Mouse (Mus musculus) kidney, embryonic 16.5 days (tissue): ENCODE results near the gene Fxyd2. TPM values are rescaled to one million over a fixed set of nuclear protein-coding genes. Genes with fewer than 3 reads are reported as not detected.

Experiments used
- ATAC-seq: fragments of 200-750 bp; cut with Nextera tagmentation; 2 replicates; pipeline ENCODE4 v1.8.0; 2017; ENCODE audit warnings: moderate TSS enrichment; ENCODE audit not compliant: low FRiP score, low TSS enrichment
- H3K27ac ChIP-seq: fragments of 300-500 bp; sonication (generic); 2 replicates; pipeline ENCODE4 v1.5.1; 2014; ENCODE audit warnings: low read length
- H3K27me3 ChIP-seq: fragments of 300-500 bp; sonication (generic); 2 replicates; pipeline ENCODE4 v1.6.1; 2014; ENCODE audit warnings: low read length, control low read depth, mixed read lengths; ENCODE audit not compliant: insufficient read depth
- H3K36me3 ChIP-seq: fragments of 300-500 bp; sonication (generic); 2 replicates; pipeline ENCODE4 v1.6.1; 2014; ENCODE audit warnings: low read length, control low read depth, mixed read lengths; ENCODE audit not compliant: insufficient read depth
- H3K4me1 ChIP-seq: fragments of 300-500 bp; sonication (generic); 2 replicates; pipeline ENCODE4 v1.6.1; 2014; ENCODE audit warnings: low read length, control low read depth, mixed read lengths; ENCODE audit not compliant: insufficient read depth
- H3K4me2 ChIP-seq: fragments of 300-500 bp; sonication (generic); replicated peaks from 2 replicates; pipeline ENCODE4 v1.6.1; 2014; ENCODE audit warnings: low read depth, low read length
- H3K4me3 ChIP-seq: fragments of 300-500 bp; sonication (generic); 2 replicates; pipeline ENCODE4 v1.5.1; 2014; ENCODE audit warnings: mild to moderate bottlenecking, low read length
- H3K9ac ChIP-seq: fragments of 300-500 bp; sonication (generic); replicated peaks from 2 replicates; pipeline ENCODE4 v1.6.1; 2014; ENCODE audit warnings: low read length
- H3K9me3 ChIP-seq: fragments of 300-500 bp; sonication (generic); 2 replicates; pipeline ENCODE4 v1.6.1; 2016; ENCODE audit warnings: low read length, control low read depth
- WGBS: fragments of 180-500 bp; shearing (Covaris S2); extraction: QIAGEN DNeasy Blood & Tissue Kit; methylation state at CpG from one replicate; pipeline ENCODE4 v1.1.7; 2014; 5-methylcytosine and 5-hydroxymethylcytosine counted together
- polyA plus RNA-seq: library from polyadenylated mRNA; unstranded; fragments of >200 nt; fragmentation: Nextera tagmentation; extraction: Ambion mirVana; gene quantifications from 2 replicates; pipeline ENCODE4 v1.2.1, GENCODE M21; 2015

Fxyd2 gene
- polyA plus RNA-seq, result 746 and 828 TPM in 2 replicates

- H3K27ac ChIP-seq, result no peak within 1 kb of the TSS
- no peak within 1 kb of the TSS for H3K4me2 ChIP-seq
- H3K9ac ChIP-seq, result no peak within 1 kb of the TSS
- no peaks in the 10 kb centered on the region for H3K27me3 ChIP-seq
- H3K36me3 ChIP-seq, result 0 out of 2 replicates have a peak, but pooled peaks cover 3% of the 10 kb centered on the region
- H3K9me3 ChIP-seq, result no peaks in the 10 kb centered on the region
- no peak for ATAC-seq
- H3K4me1 ChIP-seq, result no peaks in the 10 kb centered on the region; the same call in 1 of the 2 replicates
- H3K4me3 ChIP-seq, result no peak within 1 kb of the TSS
- 79% methylated on average over 4 of the region's 4 CpGs for WGBS
Measured at GRCm38 (mm10) chr9:45399434-45399833, at the start of gene Fxyd2. Gene Fxyd2 (plus strand): TSS chr9:45399669.

GRCm38 (mm10) chr9:45349851-45350250, 49.6 kb upstream of the Fxyd2 start:
- Histone ChIP-seq H3K27me3 (no peaks in the 10 kb centered on the region), H3K4me2 (no peak overlapping the region), H3K4me3 (no peak overlapping the region), H3K27ac (no peak overlapping the region), H3K9me3 (no peaks in the 10 kb centered on the region), H3K4me1 (no peaks in the 10 kb centered on the region), H3K9ac (no peak overlapping the region), H3K36me3 (no peaks in the 10 kb centered on the region)
- ATAC-seq, result no peak
- 28% methylated on average over 5 of the region's 5 CpGs for WGBS

DNA sequence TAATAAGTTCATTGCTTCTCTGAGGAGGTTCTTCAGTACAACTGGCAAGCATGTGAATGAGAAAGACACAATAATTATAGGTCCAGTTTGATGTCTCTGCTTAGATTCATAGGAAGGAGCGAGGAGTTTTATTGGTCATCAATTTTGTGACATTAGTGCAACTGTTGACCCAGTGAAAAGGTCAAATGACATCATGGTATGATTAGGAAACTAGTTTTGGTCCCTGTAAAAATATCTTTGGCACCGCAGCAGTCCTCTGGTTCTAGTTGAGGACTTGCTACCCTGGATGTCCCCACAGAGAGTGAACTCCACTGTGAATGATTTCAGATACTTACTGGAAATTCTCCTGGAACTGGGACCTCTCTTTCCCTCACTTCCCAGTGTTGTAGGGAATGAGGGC, 44.3 kb upstream of the Fxyd2 start:
- H3K4me1 ChIP-seq, result no peaks in the 10 kb centered on the region
- H3K27ac ChIP-seq, result no peak overlapping the region
- no peaks in the 10 kb centered on the region for H3K27me3 ChIP-seq
- no peaks in the 10 kb centered on the region for H3K9me3 ChIP-seq
- no peak for ATAC-seq
- no peak overlapping the region for H3K4me3 ChIP-seq
- no peak overlapping the region for H3K9ac ChIP-seq
- H3K36me3 ChIP-seq, result no peaks in the 10 kb centered on the region
- 72% methylated on average over 2 of the region's 2 CpGs for WGBS
- no peak overlapping the region for H3K4me2 ChIP-seq

DNA sequence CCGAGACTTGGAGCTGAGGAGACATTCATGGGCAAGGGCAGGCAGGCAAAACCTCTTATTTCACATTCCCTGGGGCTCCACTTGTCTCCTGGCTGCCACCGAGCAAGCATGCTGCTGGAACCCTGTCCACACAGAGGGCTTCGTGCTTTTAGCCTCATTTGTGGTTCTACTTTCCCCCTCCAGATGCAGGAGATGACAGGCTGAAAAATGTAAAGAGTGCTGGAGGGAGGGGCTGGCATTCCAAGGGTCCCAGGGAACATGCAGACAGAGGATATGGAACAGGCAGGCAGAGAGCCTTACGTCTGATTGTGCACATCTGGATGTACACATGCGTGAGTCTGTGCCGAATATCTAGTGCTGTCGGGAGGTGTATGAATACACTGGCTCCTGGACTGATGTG, 41.1 kb upstream of the Fxyd2 start:
- Histone ChIP-seq H3K9ac (no peak overlapping the region), H3K4me2 (no peak overlapping the region), H3K27me3 (no peaks in the 10 kb centered on the region), H3K9me3 (no peaks in the 10 kb centered on the region), H3K36me3 (no peaks in the 10 kb centered on the region), H3K27ac (no peak overlapping the region), H3K4me3 (no peak overlapping the region), H3K4me1 (no peaks in the 10 kb centered on the region)
- 57% methylated on average over 7 of the region's 7 CpGs for WGBS
- no peak for ATAC-seq

DNA sequence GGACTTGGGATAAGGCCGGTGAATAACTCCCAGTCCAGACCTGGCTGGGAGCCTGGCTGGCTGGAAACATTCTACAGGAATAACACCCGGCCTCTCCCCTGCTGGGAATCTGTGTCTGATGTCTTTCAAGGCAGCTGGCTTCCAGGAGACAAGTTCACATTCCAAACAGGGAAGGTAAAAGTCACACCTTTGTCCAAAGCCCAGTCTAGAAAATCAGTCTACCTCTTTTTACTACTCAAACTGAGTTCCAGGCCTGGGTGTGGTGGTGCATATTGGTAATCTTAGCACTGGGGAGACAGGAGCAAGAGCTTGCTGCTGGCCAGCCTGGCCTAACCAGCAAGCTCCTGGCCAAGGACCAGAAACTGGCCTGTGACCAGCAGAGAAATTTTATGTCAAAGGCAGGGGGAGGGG, 37.4 kb upstream of the Fxyd2 start:
- Histone ChIP-seq H3K9me3 (no peaks in the 10 kb centered on the region), H3K4me2 (no peak overlapping the region), H3K27me3 (no peaks in the 10 kb centered on the region), H3K4me3 (no peak overlapping the region), H3K27ac (no peak overlapping the region), H3K9ac (no peak overlapping the region), H3K36me3 (no peaks in the 10 kb centered on the region), H3K4me1 (no peaks in the 10 kb centered on the region)
- 44% methylated on average over 2 of the region's 2 CpGs for WGBS
- no peak for ATAC-seq

- no peak overlapping the region for H3K4me2 ChIP-seq
Measured at GRCm38 (mm10) chr9:45363639-45364214, 35.7 kb upstream of the Fxyd2 start.

GRCm38 (mm10) chr9:45367716-45368115, 31.8 kb upstream of the Fxyd2 start:
- Histone ChIP-seq H3K27me3 (no peaks in the 10 kb centered on the region), H3K9ac (no peak overlapping the region), H3K9me3 (no peaks in the 10 kb centered on the region), H3K27ac (peak overlapping the region; percentile 61), H3K4me2 (no peak overlapping the region), H3K4me1 (peaks cover 22% of the 10 kb centered on the region), H3K36me3 (no peaks in the 10 kb centered on the region), H3K4me3 (no peak overlapping the region)
- ATAC-seq, result no peak
- WGBS, result 38% methylated on average over 8 of the region's 8 CpGs

More at GRCm38 (mm10) chr9:45363639-45364214, 35.7 kb upstream of the Fxyd2 start:
- no peak overlapping the region for H3K4me3 ChIP-seq
- H3K9me3 ChIP-seq, result no peaks in the 10 kb centered on the region
- H3K9ac ChIP-seq, result no peak overlapping the region
- H3K27ac ChIP-seq, result no peak overlapping the region
- H3K36me3 ChIP-seq, result no peaks in the 10 kb centered on the region
- ATAC-seq, result no peak
- no peaks in the 10 kb centered on the region for H3K27me3 ChIP-seq
- 39% methylated on average over 7 of the region's 7 CpGs for WGBS
- peaks cover 4% of the 10 kb centered on the region; the same call in 1 of the 2 replicates for H3K4me1 ChIP-seq

- Histone ChIP-seq H3K4me2 (no peak overlapping the region), H3K4me3 (no peak overlapping the region), H3K9ac (no peak overlapping the region), H3K9me3 (no peaks in the 10 kb centered on the region), H3K4me1 (peaks cover 27% of the 10 kb centered on the region), H3K27ac (peak overlapping the region; percentile 25; the same call in 1 of the 2 replicates), H3K27me3 (no peaks in the 10 kb centered on the region), H3K36me3 (no peaks in the 10 kb centered on the region)
- 24% methylated on average over 5 of the region's 5 CpGs for WGBS
- ATAC-seq, result peak; percentile 42
Measured at GRCm38 (mm10) chr9:45368341-45368901, 31.0 kb upstream of the Fxyd2 start.

DNA sequence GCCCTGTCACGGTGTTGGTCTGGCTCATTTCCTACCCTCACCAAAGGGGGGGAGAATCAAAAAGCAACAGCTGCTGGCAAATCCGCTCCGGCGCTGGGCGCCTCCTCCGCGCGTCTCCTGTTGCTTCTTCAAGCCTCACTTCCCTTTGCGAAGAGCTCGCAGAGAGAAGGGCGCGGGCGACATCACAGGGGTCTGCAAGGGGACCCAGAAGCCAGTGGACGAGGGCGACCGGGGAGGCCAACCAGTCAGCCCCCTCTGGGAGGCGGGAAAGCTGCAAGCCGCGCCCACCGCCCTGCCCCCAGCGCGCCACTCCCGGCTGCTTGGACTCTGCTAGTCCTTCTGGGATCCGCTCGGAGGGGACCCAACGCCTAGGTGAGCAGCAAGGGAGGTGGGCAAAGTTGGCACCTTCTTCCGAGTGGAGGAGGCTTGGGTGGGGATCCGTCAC, 29.3 kb upstream of the Fxyd2 start, which contains the start of gene Fxyd6:
Fxyd6 (plus strand) TSS at position 69 of the 445 bp plus-strand sequence.
- Histone ChIP-seq H3K9me3 (no peaks in the 10 kb centered on the region), H3K4me1 (peaks cover 34% of the 10 kb centered on the region), H3K27me3 (no peaks in the 10 kb centered on the region), H3K9ac (peak within 1 kb of the TSS; percentile 76), H3K4me3 (peak within 1 kb of the TSS; percentile 67), H3K27ac (peak within 1 kb of the TSS; percentile 82), H3K36me3 (no peaks in the 10 kb centered on the region), H3K4me2 (peak within 1 kb of the TSS; percentile 78)
- peak; percentile 74 for ATAC-seq
- 0% methylated on average over 27 of the region's 28 CpGs for WGBS

DNA sequence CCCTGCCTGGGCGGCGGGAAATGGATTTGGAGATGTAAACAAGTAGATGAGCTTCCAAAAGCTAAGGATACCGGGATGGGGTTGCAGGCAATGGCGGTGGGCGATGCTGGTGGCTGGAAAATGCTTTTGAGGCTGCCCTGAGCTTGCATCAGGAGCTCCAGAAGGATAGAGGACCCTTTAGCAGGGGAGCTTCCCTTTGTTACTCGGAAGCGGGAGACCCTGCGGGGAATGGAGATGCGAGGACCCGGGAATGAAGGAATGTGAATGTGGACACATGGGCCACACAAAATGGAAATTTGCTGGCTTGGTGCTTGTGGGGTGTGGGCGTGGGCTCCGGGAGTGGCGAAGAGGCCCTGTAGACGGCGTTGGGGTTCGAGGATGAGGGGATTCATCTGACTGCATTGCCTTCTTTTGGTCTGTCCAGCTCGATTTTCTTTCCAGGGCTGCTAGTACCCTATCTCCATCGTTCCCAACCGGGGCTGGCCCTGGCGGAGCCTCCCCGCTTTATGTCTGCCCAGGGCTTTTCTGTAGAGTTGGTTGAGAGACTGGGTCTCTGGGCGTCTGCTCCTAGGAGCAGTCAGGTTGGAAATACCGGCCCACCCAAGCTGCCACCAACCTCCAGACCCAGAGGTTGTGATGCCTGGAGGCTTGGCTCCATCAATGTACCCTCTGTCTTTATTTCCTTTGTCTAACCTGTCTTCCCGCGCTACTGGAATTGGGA, 28.7 kb upstream of the Fxyd2 start:
- WGBS, result 4% methylated on average over 25 of the region's 25 CpGs
- Histone ChIP-seq H3K4me3 (peak overlapping the region; percentile 67), H3K36me3 (no peaks in the 10 kb centered on the region), H3K9ac (peak overlapping the region; percentile 76), H3K27me3 (no peaks in the 10 kb centered on the region), H3K9me3 (no peaks in the 10 kb centered on the region), H3K4me2 (peak overlapping the region; percentile 78), H3K4me1 (peaks cover 34% of the 10 kb centered on the region), H3K27ac (peak overlapping the region; percentile 82)
- no peak for ATAC-seq
